Mouse (Mus musculus): ENCODE data around the gene Prtn3.

Gene Prtn3

DNA sequence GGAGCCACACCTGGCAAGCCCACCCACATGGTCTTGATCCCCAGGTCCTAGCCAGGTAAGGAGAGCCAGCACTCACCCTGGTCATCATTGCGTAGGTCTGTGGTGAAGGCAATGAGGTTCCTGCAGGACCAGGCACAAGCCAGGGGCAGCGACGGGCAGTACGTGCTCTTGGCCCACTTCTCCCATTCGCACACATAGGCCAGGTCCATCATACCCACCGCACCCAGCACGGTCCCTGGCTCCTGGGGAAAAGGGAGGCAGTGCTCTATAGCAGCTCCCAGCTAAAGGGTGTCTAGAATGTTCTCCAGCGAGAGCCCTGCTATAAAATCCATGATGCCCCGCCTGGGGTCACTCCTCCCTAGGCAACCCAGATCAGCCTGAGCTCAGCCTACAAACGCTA lies 33.1 kb downstream of the Prtn3 start:
- intact Hi-C loops (cut with DNase I): no loop called here

DNA sequence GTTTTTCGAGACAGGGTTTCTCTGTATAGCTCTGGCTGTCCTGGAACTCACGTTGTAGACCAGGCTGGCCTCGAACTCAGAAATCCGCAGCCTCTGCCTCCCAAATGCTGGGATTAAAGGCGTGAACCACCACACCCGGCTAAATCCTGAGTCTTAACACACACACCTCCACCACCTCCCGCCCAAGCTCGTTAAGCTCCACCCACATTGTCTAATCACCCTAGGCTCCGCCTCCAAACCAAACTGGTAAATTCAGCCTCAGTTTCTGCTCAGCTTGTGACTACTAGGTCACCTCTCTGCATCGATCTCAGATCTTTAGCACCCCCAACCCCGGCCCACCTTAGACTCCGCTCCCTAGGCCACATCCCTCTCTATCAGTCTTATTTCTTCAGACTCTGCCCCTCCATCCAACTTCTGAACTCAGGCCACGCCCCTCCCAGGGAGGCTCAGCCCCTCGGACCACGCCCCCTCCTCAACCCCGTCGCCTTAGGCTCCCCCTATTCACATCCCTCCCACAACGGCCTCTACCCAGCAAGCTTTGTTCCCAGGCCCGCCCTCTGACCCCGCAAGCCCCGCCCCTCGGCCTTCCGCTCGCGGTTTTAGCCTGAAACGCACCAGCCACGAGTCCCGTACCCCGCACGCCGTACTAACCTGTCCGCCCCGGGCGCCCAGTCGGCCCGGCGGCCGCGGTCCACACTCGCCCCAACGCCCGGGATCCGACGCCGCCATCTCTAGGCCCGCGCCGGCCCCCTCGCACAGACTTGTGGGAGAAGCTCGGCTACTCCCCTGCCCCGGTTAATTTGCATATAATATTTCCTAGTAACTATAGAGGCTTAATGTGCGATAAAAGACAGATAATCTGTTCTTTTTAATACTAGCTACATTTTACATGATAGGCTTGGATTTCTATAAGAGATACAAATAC lies 34.2 kb downstream of the Prtn3 start, which contains the start of gene Med16:
Gene Med16, minus strand, starts transcription at position 757 of the 925 bp plus-strand sequence.
- intact Hi-C loops (cut with DNase I): no loop called here

GRCm38 (mm10) chr10:79909092-79909922 lies 35.0 kb downstream of the Prtn3 start:
- intact Hi-C loops (cut with DNase I): no loop called here

DNA sequence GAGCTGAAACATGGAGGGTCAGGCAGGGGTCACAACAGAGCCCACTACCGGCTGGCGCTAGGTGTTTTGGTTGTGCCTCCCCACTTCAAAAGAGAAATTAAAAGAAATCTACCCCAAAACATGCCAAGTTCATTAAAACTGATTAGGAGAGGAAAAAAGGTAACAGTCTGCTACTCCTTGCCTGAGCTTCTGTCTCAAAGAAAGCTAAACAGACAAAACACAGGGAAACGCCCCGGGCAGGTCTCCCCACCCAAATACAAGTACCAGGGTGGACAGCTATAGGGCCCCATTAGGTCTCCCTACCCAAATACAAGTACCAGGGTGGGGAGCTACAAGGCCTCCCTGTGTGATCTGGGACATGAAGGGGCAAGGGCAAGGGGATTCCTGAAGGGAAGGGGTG lies 36.3 kb downstream of the Prtn3 start, which contains the start of gene Gm26602:
Gene Gm26602, plus strand, starts transcription at position 301 of the 400 bp plus-strand sequence.
- intact Hi-C loops (cut with DNase I): no loop called here

GRCm38 (mm10) chr10:79912412-79912811 lies 38.1 kb downstream of the Prtn3 start:
- intact Hi-C loops (cut with DNase I): no loop called here

- intact Hi-C loops (cut with DNase I): no loop called here
Observed at GRCm38 (mm10) chr10:79914131-79914947, 40.1 kb downstream of the Prtn3 start.

DNA sequence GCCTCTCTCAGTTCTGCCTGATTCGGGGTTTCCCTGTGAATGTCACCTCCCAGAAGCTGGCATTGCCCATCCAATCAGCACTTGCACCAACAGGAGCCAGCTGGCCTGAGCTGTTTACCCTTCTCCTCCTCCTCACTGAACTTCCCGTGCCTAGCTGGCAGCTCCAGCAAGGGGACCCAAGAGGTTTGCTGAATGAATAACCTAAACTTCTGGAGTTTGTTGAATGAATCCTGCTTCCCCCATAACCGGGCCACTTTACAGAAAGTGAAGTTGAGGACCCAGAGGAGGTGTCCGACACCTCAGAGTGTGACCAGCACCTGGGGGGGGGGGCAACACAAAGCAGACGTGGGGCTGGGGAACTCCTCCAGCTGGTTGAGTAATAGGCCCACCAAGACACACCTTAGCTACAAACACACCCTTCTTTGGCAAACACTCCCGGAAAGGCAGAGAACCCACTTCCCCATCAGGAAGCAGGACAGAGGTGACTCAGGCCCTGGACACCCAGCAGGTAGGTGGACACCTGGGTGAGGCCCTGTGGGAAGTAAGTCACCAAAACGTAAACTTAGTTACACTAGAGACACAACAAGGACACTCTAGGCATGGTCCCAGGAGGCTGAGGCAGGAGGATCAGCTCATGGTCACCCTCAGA lies 40.8 kb downstream of the Prtn3 start:
- intact Hi-C loops (cut with DNase I): no loop called here

- intact Hi-C loops (cut with DNase I): no loop called here
Observed at GRCm38 (mm10) chr10:79916081-79916480, 41.8 kb downstream of the Prtn3 start.

GRCm38 (mm10) chr10:79916808-79917531 lies 42.7 kb downstream of the Prtn3 start, which contains the start of gene Kiss1r:
TSS of gene Kiss1r (plus strand) at chr10:79916971.
- intact Hi-C loops (cut with DNase I): no loop called here

DNA sequence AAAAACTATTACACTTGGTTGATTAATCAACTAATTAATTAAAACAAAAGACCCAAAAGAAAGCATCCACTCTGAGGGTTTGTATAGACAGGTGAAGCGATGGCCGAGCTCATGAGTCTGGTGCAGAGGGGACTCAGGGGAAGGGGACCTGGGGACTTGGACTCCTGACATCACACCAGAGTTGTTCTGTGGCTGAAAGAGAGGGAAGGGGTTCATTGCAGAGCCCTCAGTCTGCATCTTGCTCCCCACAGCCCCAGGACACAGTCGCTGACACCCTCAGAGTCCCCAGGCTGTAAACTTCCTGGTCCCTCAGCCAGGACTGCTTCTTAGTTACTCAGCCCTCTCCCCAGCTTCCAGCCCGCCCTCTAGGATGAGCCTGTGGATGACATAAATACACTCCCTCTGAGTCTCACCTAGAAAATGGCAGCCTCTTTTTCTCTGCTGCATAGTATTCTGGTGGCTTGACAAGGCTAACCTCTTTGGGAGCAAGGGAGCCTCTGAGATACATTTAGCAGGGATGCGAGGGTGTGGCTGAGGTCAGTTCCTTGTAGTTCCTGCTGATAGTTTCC lies 43.3 kb downstream of the Prtn3 start:
- intact Hi-C loops (cut with DNase I): no loop called here

- intact Hi-C loops (cut with DNase I): no loop called here
Observed at GRCm38 (mm10) chr10:79918231-79919078, 44.2 kb downstream of the Prtn3 start.

DNA sequence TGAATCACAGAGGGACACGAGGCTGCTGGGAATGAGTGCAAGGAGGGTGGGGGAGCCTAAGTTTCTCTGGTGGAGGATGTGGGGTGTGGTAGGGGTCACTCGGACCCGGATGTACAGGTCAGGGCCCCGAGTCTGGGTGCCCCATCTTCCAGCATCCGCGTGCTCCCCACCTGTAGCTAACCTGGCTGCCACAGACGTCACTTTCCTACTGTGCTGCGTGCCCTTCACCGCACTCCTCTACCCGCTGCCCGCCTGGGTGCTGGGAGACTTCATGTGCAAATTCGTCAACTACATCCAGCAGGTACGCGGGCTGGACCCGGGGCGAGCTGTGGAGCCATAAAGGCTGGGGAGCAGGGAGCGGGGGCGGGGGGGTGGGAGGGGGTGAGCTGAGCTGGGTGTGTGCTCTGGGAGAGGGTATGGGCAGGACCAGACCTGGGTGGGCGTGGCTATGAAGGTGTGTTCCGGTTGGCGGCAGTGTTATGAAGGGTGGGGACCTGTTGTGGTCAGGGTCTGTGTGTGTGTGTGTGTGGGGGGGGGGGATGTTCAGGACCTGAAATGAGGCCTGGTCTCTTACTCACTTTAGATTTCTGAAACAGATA lies 45.1 kb downstream of the Prtn3 start:
- intact Hi-C loops (cut with DNase I): no loop called here

GRCm38 (mm10) chr10:79920056-79920890 lies 46.0 kb downstream of the Prtn3 start:
- intact Hi-C loops (cut with DNase I): loop anchor here (5.0 kb wide), 1 partner anchor 38 kb away; no protein-coding TSS in a partner anchor

- intact Hi-C loops (cut with DNase I): loop anchor here (5.0 kb wide), 1 partner anchor 39 kb away; no protein-coding TSS in a partner anchor
Observed at GRCm38 (mm10) chr10:79920958-79921535, 46.8 kb downstream of the Prtn3 start, which contains the start of gene R3hdm4. TSS of gene R3hdm4 (minus strand) at chr10:79921208.

DNA sequence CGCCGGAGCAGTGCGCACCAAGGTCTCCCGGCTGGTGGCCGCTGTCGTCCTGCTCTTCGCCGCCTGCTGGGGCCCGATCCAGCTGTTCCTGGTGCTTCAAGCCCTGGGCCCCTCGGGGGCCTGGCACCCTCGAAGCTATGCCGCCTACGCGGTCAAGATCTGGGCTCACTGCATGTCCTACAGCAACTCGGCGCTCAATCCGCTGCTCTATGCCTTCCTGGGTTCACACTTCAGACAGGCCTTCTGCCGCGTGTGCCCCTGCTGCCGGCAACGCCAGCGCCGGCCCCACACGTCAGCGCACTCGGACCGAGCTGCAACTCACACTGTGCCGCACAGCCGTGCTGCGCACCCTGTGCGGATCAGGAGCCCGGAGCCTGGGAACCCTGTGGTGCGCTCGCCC lies 47.3 kb downstream of the Prtn3 start:
- intact Hi-C loops (cut with DNase I): loop anchor here (5.0 kb wide), 1 partner anchor 39 kb away; no protein-coding TSS in a partner anchor

DNA sequence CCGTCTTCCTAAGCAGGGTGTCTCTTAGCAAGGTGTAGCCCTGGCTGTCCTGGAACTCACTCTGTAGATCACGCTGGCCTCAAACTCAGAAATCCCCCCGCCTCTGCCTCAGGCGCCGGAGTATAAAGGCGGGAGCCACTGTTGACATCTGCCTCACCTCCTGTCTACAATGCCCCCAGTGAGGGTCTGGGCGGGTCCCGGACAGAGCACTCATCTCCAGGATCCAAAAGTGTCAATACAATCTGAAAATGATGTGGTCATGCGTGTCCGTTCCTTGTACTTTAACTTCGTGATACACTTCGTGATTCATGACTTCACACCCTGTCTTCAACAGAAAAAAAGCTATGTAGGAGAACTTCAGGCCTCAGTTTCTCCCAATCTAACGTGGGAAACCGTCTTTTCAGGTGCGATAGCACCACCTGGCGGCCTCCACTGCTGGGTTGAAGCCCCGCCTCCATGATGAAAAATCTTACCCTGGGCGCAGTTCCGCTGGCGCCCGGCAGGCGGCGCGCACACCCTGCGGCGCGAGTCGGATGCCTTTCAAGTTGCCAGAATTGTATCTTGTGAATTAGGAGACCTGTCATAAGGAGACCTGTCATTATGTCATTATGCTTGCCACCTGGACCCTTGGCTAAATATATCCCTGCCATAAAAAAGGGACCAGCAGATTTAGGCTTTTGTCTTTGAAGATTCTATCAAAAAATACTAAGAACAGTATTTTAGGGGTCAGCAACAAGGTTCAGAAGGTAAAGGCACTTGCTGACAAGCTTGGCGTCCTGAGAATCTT lies 50.9 kb downstream of the Prtn3 start:
- intact Hi-C loops (cut with DNase I): loop anchor here (1.0 to 5.0 kb wide), 4 partner anchors 29 to 90 kb away; no protein-coding TSS in a partner anchor

Measured in adrenal gland (tissue).